Mouse (Mus musculus): ENCODE data around the gene Fads3. TPM values are rescaled to one million over a fixed set of nuclear protein-coding genes. Genes with fewer than 3 reads are reported as not detected.

Fads3 gene
- total and polyA plus RNA-seq, 2 experiments from 2014 or later, result 23.3 to 106 TPM

- Histone ChIP-seq H3K4me2 (ENCODE audit: low read depth, low read length) (no peak overlapping the region), H3K4me1 (ENCODE audit: control insufficient read depth, insufficient read depth) (no peaks in the 10 kb centered on the region; the same call in 1 of the 2 replicates), H3K36me3 (replicated peaks; ENCODE audit: control insufficient read depth, insufficient read depth, low read length) (peaks cover 29% of the 10 kb centered on the region), H3K27ac (ENCODE audit: low read depth) (no peak overlapping the region), H3K27me3 (ENCODE audit: control insufficient read depth, insufficient read depth, low read length) (no peaks in the 10 kb centered on the region), H3K9me3 (replicated peaks; ENCODE audit: control insufficient read depth, low read length) (no peaks in the 10 kb centered on the region), H3K4me3 (ENCODE audit: low read depth, low read length) (no peak overlapping the region), H3K9ac (replicated peaks; ENCODE audit: low read depth, low read length) (no peak overlapping the region)
- TF ChIP-seq CTCF (IDR thresholded peaks at IDR 0.05; ENCODE audit: low read depth) (no peak), EP300 (IDR thresholded peaks at IDR 0.05; ENCODE audit: low read depth) (no peak)
- DNase-seq (ENCODE audit: low spot score) (no peak), ATAC-seq (ENCODE audit: insufficient read depth, low read depth) (no peak)
- 90% methylated on average over 3 of the region's 3 CpGs for WGBS
Measured at GRCm38 (mm10) chr19:10066502-10066901, 25.1 kb downstream of the Fads3 start.

GRCm38 (mm10) chr19:10067701-10068100 lies 26.3 kb downstream of the Fads3 start:
- TF ChIP-seq CTCF (IDR thresholded peaks at IDR 0.05; ENCODE audit: low read depth) (no peak), EP300 (IDR thresholded peaks at IDR 0.05; ENCODE audit: low read depth) (no peak)
- Histone ChIP-seq H3K4me1 (ENCODE audit: control insufficient read depth, insufficient read depth) (no peaks in the 10 kb centered on the region; the same call in 1 of the 2 replicates), H3K27me3 (ENCODE audit: control insufficient read depth, insufficient read depth, low read length) (no peaks in the 10 kb centered on the region), H3K4me3 (ENCODE audit: low read depth, low read length) (no peak overlapping the region), H3K4me2 (ENCODE audit: low read depth, low read length) (no peak overlapping the region), H3K9me3 (replicated peaks; ENCODE audit: control insufficient read depth, low read length) (no peaks in the 10 kb centered on the region), H3K9ac (replicated peaks; ENCODE audit: low read depth, low read length) (no peak overlapping the region), H3K36me3 (replicated peaks; ENCODE audit: control insufficient read depth, insufficient read depth, low read length) (peaks cover 21% of the 10 kb centered on the region; the same call in 1 of the 2 replicates), H3K27ac (ENCODE audit: low read depth) (no peak overlapping the region)
- DNase-seq (ENCODE audit: low spot score) (no peak), ATAC-seq (ENCODE audit: insufficient read depth, low read depth) (no peak)
- WGBS, result 82% methylated on average over 7 of the region's 7 CpGs

GRCm38 (mm10) chr19:10070186-10070980 lies 29.0 kb downstream of the Fads3 start:
- TF ChIP-seq EP300 (IDR thresholded peaks at IDR 0.05; ENCODE audit: low read depth), result no peak
- no peak for TF ChIP-seq CTCF (IDR thresholded peaks at IDR 0.05; ENCODE audit: low read depth)
- Histone ChIP-seq H3K36me3 (replicated peaks; ENCODE audit: control insufficient read depth, insufficient read depth, low read length) (peaks cover 32% of the 10 kb centered on the region), H3K9ac (replicated peaks; ENCODE audit: low read depth, low read length) (no peak overlapping the region)

GRCm38 (mm10) chr19:10071166-10071565 lies 29.8 kb downstream of the Fads3 start:
- Histone ChIP-seq H3K27me3 (ENCODE audit: control insufficient read depth, insufficient read depth, low read length) (no peaks in the 10 kb centered on the region), H3K9me3 (replicated peaks; ENCODE audit: control insufficient read depth, low read length) (no peaks in the 10 kb centered on the region), H3K4me3 (ENCODE audit: low read depth, low read length) (no peak overlapping the region), H3K4me1 (ENCODE audit: control insufficient read depth, insufficient read depth) (no peaks in the 10 kb centered on the region), H3K4me2 (ENCODE audit: low read depth, low read length) (no peak overlapping the region), H3K9ac (replicated peaks; ENCODE audit: low read depth, low read length) (no peak overlapping the region), H3K27ac (ENCODE audit: low read depth) (no peak overlapping the region), H3K36me3 (replicated peaks; ENCODE audit: control insufficient read depth, insufficient read depth, low read length) (peaks cover 39% of the 10 kb centered on the region)
- no peak for ATAC-seq (ENCODE audit: insufficient read depth, low read depth)
- WGBS, result 85% methylated on average over 5 of the region's 5 CpGs
- no peak for TF ChIP-seq EP300 (IDR thresholded peaks at IDR 0.05; ENCODE audit: low read depth)
- no peak for TF ChIP-seq CTCF (IDR thresholded peaks at IDR 0.05; ENCODE audit: low read depth)
- no peak for DNase-seq (ENCODE audit: low spot score)

More at GRCm38 (mm10) chr19:10070186-10070980, 29.0 kb downstream of the Fads3 start:
- WGBS, result 93% methylated on average over 8 of the region's 8 CpGs
- no peaks in the 10 kb centered on the region for H3K9me3 ChIP-seq (replicated peaks; ENCODE audit: control insufficient read depth, low read length)
- no peak overlapping the region for H3K4me2 ChIP-seq (ENCODE audit: low read depth, low read length)
- H3K27ac ChIP-seq (ENCODE audit: low read depth), result no peak overlapping the region
- no peak for ATAC-seq (ENCODE audit: insufficient read depth, low read depth)
- no peak overlapping the region for H3K4me3 ChIP-seq (ENCODE audit: low read depth, low read length)
- no peak for DNase-seq (ENCODE audit: low spot score)
- H3K4me1 ChIP-seq (ENCODE audit: control insufficient read depth, insufficient read depth), result no peaks in the 10 kb centered on the region
- H3K27me3 ChIP-seq (ENCODE audit: control insufficient read depth, insufficient read depth, low read length), result no peaks in the 10 kb centered on the region

- Histone ChIP-seq H3K4me2 (ENCODE audit: low read depth, low read length) (no peak overlapping the region), H3K27ac (ENCODE audit: low read depth) (no peak overlapping the region), H3K9ac (replicated peaks; ENCODE audit: low read depth, low read length) (no peak overlapping the region), H3K9me3 (replicated peaks; ENCODE audit: control insufficient read depth, low read length) (no peaks in the 10 kb centered on the region), H3K27me3 (ENCODE audit: control insufficient read depth, insufficient read depth, low read length) (no peaks in the 10 kb centered on the region), H3K36me3 (replicated peaks; ENCODE audit: control insufficient read depth, insufficient read depth, low read length) (peaks cover 45% of the 10 kb centered on the region), H3K4me1 (ENCODE audit: control insufficient read depth, insufficient read depth) (no peaks in the 10 kb centered on the region), H3K4me3 (ENCODE audit: low read depth, low read length) (no peak overlapping the region)
- TF ChIP-seq CTCF (IDR thresholded peaks at IDR 0.05; ENCODE audit: low read depth), result no peak
- no peak for TF ChIP-seq EP300 (IDR thresholded peaks at IDR 0.05; ENCODE audit: low read depth)
- DNase-seq (ENCODE audit: low spot score) (no peak), ATAC-seq (ENCODE audit: insufficient read depth, low read depth) (no peak)
- WGBS, result 75% methylated on average over 4 of the region's 4 CpGs
Measured at GRCm38 (mm10) chr19:10071892-10072291, 30.5 kb downstream of the Fads3 start.

All from heart, postnatal 0 days (tissue).